Mouse (Mus musculus) CH12.LX (cell line): Measurements from ENCODE around the gene Olfr1206. TPM values are rescaled to one million over a fixed set of nuclear protein-coding genes. Genes with fewer than 3 reads are reported as not detected.

Experiments used
- DNase-seq: peaks from one replicate; pipeline ENCODE4 v3.0.0-alpha.2; 2013; ENCODE audit errors: extremely low read depth
- H3K27ac ChIP-seq: 2 replicates; pipeline ENCODE4 v1.5.1; 2012; ENCODE audit warnings: low read depth, mild to moderate bottlenecking, control low read depth, moderate library complexity; ENCODE audit not compliant: insufficient read depth
- H3K27me3 ChIP-seq: replicated peaks from 2 replicates; pipeline ENCODE3; 2012; ENCODE audit warnings: inconsistent platforms
- H3K36me3 ChIP-seq, 2 experiments: replicated peaks in 1 of 2; 2 replicates each; pipeline versions ENCODE3 to v1.6.1; 2012; ENCODE audit warnings: inconsistent platforms in 1 of 2, low read length in 1 of 2, mild to moderate bottlenecking in 1 of 2, mixed read lengths in 1 of 2, moderate library complexity in 1 of 2; ENCODE audit not compliant: control insufficient read depth in 1 of 2, insufficient read depth in 1 of 2
- H3K4me1 ChIP-seq, 2 experiments: 2 replicates each; pipeline ENCODE4 v1.6.1; 2012; ENCODE audit warnings: inconsistent platforms in 1 of 2, moderate library complexity in 1 of 2; ENCODE audit not compliant: insufficient read depth in 2 of 2, control insufficient read depth in 1 of 2
- H3K4me2 ChIP-seq: 2 replicates; pipeline ENCODE4 v1.6.1; 2012; ENCODE audit warnings: low read depth, mild to moderate bottlenecking, control low read depth; ENCODE audit not compliant: poor library complexity, insufficient read depth, severe bottlenecking
- H3K4me3 ChIP-seq, 3 experiments: fragments of 150-350 bp in 1 of 3; sonication (generic) in 1 of 3; replicated peaks in 1 of 3; 2 replicates each; pipeline versions ENCODE3 to v1.5.1; 2011 to 2012; ENCODE audit warnings: low read depth in 2 of 3, low read length in 2 of 3, mild to moderate bottlenecking in 2 of 3, moderate library complexity in 2 of 3, control low read depth in 1 of 3, improper control_type of control experiment in 1 of 3, inconsistent platforms in 1 of 3, mixed read lengths in 1 of 3; ENCODE audit not compliant: poor library complexity in 1 of 3
- H3K79me2 ChIP-seq: replicated peaks from 2 replicates; pipeline ENCODE4 v1.6.1; 2012; ENCODE audit warnings: mild to moderate bottlenecking, moderate library complexity; ENCODE audit not compliant: control insufficient read depth, poor library complexity, insufficient read depth, severe bottlenecking; ENCODE audit errors: extremely low read depth
- H3K9ac ChIP-seq: 2 replicates; pipeline ENCODE4 v1.6.1; 2012; ENCODE audit warnings: low read depth, mild to moderate bottlenecking, control low read depth, moderate library complexity; ENCODE audit not compliant: insufficient read depth
- H3K9me3 ChIP-seq: replicated peaks from 2 replicates; pipeline ENCODE3; 2012; ENCODE audit warnings: low read length, inconsistent platforms, mixed read lengths
- ELF1 ChIP-seq: IDR thresholded peaks from 2 replicates; pipeline ENCODE4 v1.6.1; 2014; ENCODE audit warnings: low read depth, mild to moderate bottlenecking, inconsistent platforms, low read length, improper control_type of control experiment
- EP300 ChIP-seq: IDR thresholded peaks from 2 replicates; pipeline ENCODE4 v1.6.1; 2011; ENCODE audit warnings: low read length, improper control_type of control experiment
- ETS1 ChIP-seq: conservative IDR thresholded peaks from 2 replicates; pipeline ENCODE4 v1.6.1; 2012; ENCODE audit warnings: low read depth, mild to moderate bottlenecking, inconsistent platforms, low read length, improper control_type of control experiment, moderate library complexity
- GABPA ChIP-seq: IDR thresholded peaks from 2 replicates; pipeline ENCODE4 v1.6.1; 2012; ENCODE audit warnings: low read depth, low read length, improper control_type of control experiment, inconsistent platforms; ENCODE audit not compliant: insufficient replicate concordance
- JUN ChIP-seq: IDR thresholded peaks from 2 replicates; pipeline ENCODE4 v1.6.1; 2011; ENCODE audit warnings: low read depth, mild to moderate bottlenecking, low read length, improper control_type of control experiment, moderate library complexity; ENCODE audit not compliant: insufficient read depth
- KAT2A ChIP-seq: IDR thresholded peaks from 2 replicates; pipeline ENCODE4 v1.6.1; 2012; ENCODE audit warnings: low read length, improper control_type of control experiment, inconsistent platforms; ENCODE audit not compliant: insufficient replicate concordance
- MAFK ChIP-seq: IDR thresholded peaks from 2 replicates; pipeline ENCODE4 v1.6.1; 2011; ENCODE audit warnings: low read length, improper control_type of control experiment; ENCODE audit not compliant: insufficient replicate concordance
- MAX ChIP-seq: IDR thresholded peaks from 2 replicates; pipeline ENCODE4 v1.6.1; 2011; ENCODE audit warnings: low read length, improper control_type of control experiment
- MAZ ChIP-seq: IDR thresholded peaks from 2 replicates; pipeline ENCODE4 v1.6.1; 2012; ENCODE audit warnings: low read depth, mild to moderate bottlenecking, inconsistent platforms, low read length, improper control_type of control experiment, moderate library complexity
- MXI1 ChIP-seq: IDR thresholded peaks from 2 replicates; pipeline ENCODE4 v1.6.1; 2011; ENCODE audit warnings: mild to moderate bottlenecking, low read depth, low read length, improper control_type of control experiment
- POLR2A ChIP-seq: IDR thresholded peaks from 2 replicates; pipeline ENCODE4 v1.6.1; 2011; ENCODE audit warnings: low read depth, mild to moderate bottlenecking, improper control_type of control experiment, low read length
- RCOR1 ChIP-seq: conservative IDR thresholded peaks from 2 replicates; pipeline ENCODE4 v1.6.1; 2012; ENCODE audit warnings: low read depth, mild to moderate bottlenecking, inconsistent platforms, low read length, improper control_type of control experiment
- SIN3A ChIP-seq: IDR thresholded peaks from 2 replicates; pipeline ENCODE4 v1.6.1; 2012; ENCODE audit warnings: low read length, improper control_type of control experiment, inconsistent platforms
- SMC3 ChIP-seq: IDR thresholded peaks from 2 replicates; pipeline ENCODE4 v1.6.1; 2011; ENCODE audit warnings: low read depth, low read length, improper control_type of control experiment
- TBP ChIP-seq: conservative IDR thresholded peaks from 2 replicates; pipeline ENCODE4 v1.6.1; 2011; ENCODE audit warnings: low read depth, low read length, improper control_type of control experiment
- TCF12 ChIP-seq: IDR thresholded peaks from 2 replicates; pipeline ENCODE4 v1.6.1; 2014; ENCODE audit warnings: low read depth, mild to moderate bottlenecking, inconsistent platforms, low read length, improper control_type of control experiment
- USF1 ChIP-seq: IDR thresholded peaks from 2 replicates; pipeline ENCODE4 v1.6.1; 2014; ENCODE audit warnings: low read depth, mild to moderate bottlenecking, inconsistent platforms, low read length, improper control_type of control experiment
- USF2 ChIP-seq: conservative IDR thresholded peaks from 2 replicates; pipeline ENCODE4 v1.6.1; 2011; ENCODE audit warnings: low read depth, low read length, improper control_type of control experiment
- ZC3H11A ChIP-seq: IDR thresholded peaks from 2 replicates; pipeline ENCODE4 v1.6.1; 2012; ENCODE audit warnings: low read depth, mild to moderate bottlenecking, inconsistent platforms, low read length, improper control_type of control experiment
- dilution Hi-C: fragments of 300-500 bp; cut with MboI; formaldehyde crosslinking; loops from 2 replicates; pipeline ENCODE4 v1.14.3; 2020; ENCODE audit warnings: low sequenced_read_pairs; ENCODE audit not compliant: extremely low pct_unique_long_range_greater_than_20kb, extremely low pct_ligation_motif_present
- in situ Hi-C: fragments of 300-500 bp; cut with MboI; formaldehyde crosslinking; loops from 3 replicates; pipeline ENCODE4 v1.14.3; 2019; ENCODE audit warnings: low sequenced_read_pairs, low pct_ligation_motif_present, low pct_unique_long_range_greater_than_20kb, mixed read lengths
- polyA plus RNA-seq: library from polyadenylated mRNA; unstranded; fragments of >175 nt; gene quantifications from 2 replicates; pipeline ENCODE4 v1.2.1, GENCODE M21; 2012; ENCODE audit warnings: low read depth; ENCODE audit not compliant: insufficient read length
- total RNA-seq, 2 experiments: library from RNA; depleted of rRNA; stranded (reverse); fragments of 300-350 nt in 1 of 2; fragments of >200 nt in 1 of 2; gene quantifications; 2 replicates each; pipeline ENCODE4 v1.2.3; 2012 to 2014

The Olfr1206 gene
- total RNA-seq (2012; rRNA removed) = not detected in 2 replicates
- total RNA-seq (2014; rRNA removed) = not detected in 2 replicates
- not detected in 2 replicates for polyA plus RNA-seq

- dilution Hi-C loops = no loop called here
- H3K9me3 ChIP-seq = peaks cover 13% of the 10 kb centered on the region
- no peaks in the 10 kb centered on the region for H3K4me1 ChIP-seq
- H3K9ac ChIP-seq = no peak within 1 kb of the TSS
- H3K4me2 ChIP-seq = no peak within 1 kb of the TSS
- no peak for TF ChIP-seq ETS1
- no peak for TF ChIP-seq GABPA
- no peak for TF ChIP-seq TBP
- TF ChIP-seq USF2 = no peak
- TF ChIP-seq MAFK = no peak
- no peak for TF ChIP-seq EP300
- TF ChIP-seq TCF12 = no peak
- TF ChIP-seq MAZ = no peak
- no peak for TF ChIP-seq MXI1
- TF ChIP-seq POLR2A = no peak
- TF ChIP-seq MAX = no peak
- no peak for TF ChIP-seq ZC3H11A
- TF ChIP-seq JUN = no peak
- TF ChIP-seq RCOR1 = no peak
- TF ChIP-seq ELF1 = no peak
- TF ChIP-seq USF1 = no peak
- TF ChIP-seq KAT2A = no peak
- TF ChIP-seq, all 38 proteins: peak for 0
- Histone ChIP-seq H3K79me2 (no peaks in the 10 kb centered on the region), H3K36me3 (no peaks in the 10 kb centered on the region), H3K27me3 (no peaks in the 10 kb centered on the region), H3K4me3 (no peak within 1 kb of the TSS), H3K27ac (no peak within 1 kb of the TSS)
- no peak for DNase-seq
- in situ Hi-C loops = no loop called here
Measured at GRCm38 (mm10) chr2:88862931-88863330, at the start of gene Olfr1206. Olfr1206 (plus strand) TSS chr2:88863231.

- TF ChIP-seq SMC3 (no peak), SIN3A (no peak)
- H3K4me2 ChIP-seq = no peak within 1 kb of the TSS
- dilution Hi-C loops (no loop called here), in situ Hi-C loops (no loop called here)
- peaks cover 3% of the 10 kb centered on the region for H3K9me3 ChIP-seq
- H3K27me3 ChIP-seq = no peaks in the 10 kb centered on the region
- no peaks in the 10 kb centered on the region for H3K4me1 ChIP-seq
- H3K79me2 ChIP-seq = no peaks in the 10 kb centered on the region
- H3K4me3 ChIP-seq = no peak within 1 kb of the TSS
- H3K36me3 ChIP-seq = no peaks in the 10 kb centered on the region
- no peak within 1 kb of the TSS for H3K9ac ChIP-seq
- no peak within 1 kb of the TSS for H3K27ac ChIP-seq
- no peak for DNase-seq
Measured at GRCm38 (mm10) chr2:88814196-88814595, 48.8 kb upstream of the Olfr1206 start, which contains the start of gene Olfr1202. Olfr1202 (plus strand) TSS chr2:88814496.
